Mouse (Mus musculus): ENCODE data around the gene Brat1. TPM values are rescaled to one million over a fixed set of nuclear protein-coding genes. Genes with fewer than 3 reads are reported as not detected.

Brat1 gene
- total and polyA plus RNA-seq, 2 experiments: 5.5 to 14.4 TPM

GRCm38 (mm10) chr5:140732195-140732594 is 27.4 kb downstream of the Brat1 start:
- 66% methylated on average over 4 of the region's 4 CpGs for WGBS
- Histone ChIP-seq H3K79me2 (ENCODE audit: control insufficient read depth, insufficient read depth, low read length) (no peaks in the 10 kb centered on the region), H3K27ac (replicated peaks; ENCODE audit: insufficient read depth, low read depth, low read length) (no peak overlapping the region), H3K9ac (ENCODE audit: low read depth, low read length) (no peak overlapping the region), H3K36me3 (ENCODE audit: control insufficient read depth, insufficient read depth, low read length) (no peaks in the 10 kb centered on the region), H3K27me3 (ENCODE audit: control insufficient read depth, insufficient read depth, low read length) (peaks cover 9% of the 10 kb centered on the region; the same call in 1 of the 2 replicates), H3K4me1 (ENCODE audit: control insufficient read depth, insufficient read depth, low read length) (no peaks in the 10 kb centered on the region), H3K4me3 (ENCODE audit: insufficient read depth, low read depth, low read length) (no peak overlapping the region)
- no peak for DNase-seq (ENCODE audit: extremely low read depth, low read depth, low spot score)
- TF ChIP-seq CTCF (IDR thresholded peaks at IDR 0.05; ENCODE audit: low read depth, low read length): peak; percentile 49
- no peak for TF ChIP-seq POLR2A (IDR thresholded peaks at IDR 0.05; ENCODE audit: extremely low read depth, insufficient read depth, low read length)

GRCm38 (mm10) chr5:140733336-140733735 is 28.5 kb downstream of the Brat1 start:
- Histone ChIP-seq H3K27me3 (ENCODE audit: control insufficient read depth, insufficient read depth, low read length) (peaks cover 9% of the 10 kb centered on the region; the same call in 1 of the 2 replicates), H3K79me2 (ENCODE audit: control insufficient read depth, insufficient read depth, low read length) (no peaks in the 10 kb centered on the region), H3K4me1 (ENCODE audit: control insufficient read depth, insufficient read depth, low read length) (no peaks in the 10 kb centered on the region), H3K36me3 (ENCODE audit: control insufficient read depth, insufficient read depth, low read length) (no peaks in the 10 kb centered on the region), H3K27ac (replicated peaks; ENCODE audit: insufficient read depth, low read depth, low read length) (no peak overlapping the region), H3K9ac (ENCODE audit: low read depth, low read length) (no peak overlapping the region), H3K4me3 (ENCODE audit: insufficient read depth, low read depth, low read length) (no peak overlapping the region)
- DNase-seq (ENCODE audit: extremely low read depth, low read depth, low spot score): peak; percentile 23
- TF ChIP-seq CTCF (IDR thresholded peaks at IDR 0.05; ENCODE audit: low read depth, low read length) (no peak), POLR2A (IDR thresholded peaks at IDR 0.05; ENCODE audit: extremely low read depth, insufficient read depth, low read length) (no peak)
- WGBS: 66% methylated on average over 3 of the region's 3 CpGs

- Histone ChIP-seq H3K27me3 (ENCODE audit: control insufficient read depth, insufficient read depth, low read length) (peaks cover 9% of the 10 kb centered on the region; the same call in 1 of the 2 replicates), H3K79me2 (ENCODE audit: control insufficient read depth, insufficient read depth, low read length) (no peaks in the 10 kb centered on the region), H3K4me3 (ENCODE audit: insufficient read depth, low read depth, low read length) (peak overlapping the region; percentile 37; the same call in 1 of the 2 replicates), H3K4me1 (ENCODE audit: control insufficient read depth, insufficient read depth, low read length) (no peaks in the 10 kb centered on the region), H3K27ac (replicated peaks; ENCODE audit: insufficient read depth, low read depth, low read length) (no peak overlapping the region), H3K9ac (ENCODE audit: low read depth, low read length) (no peak overlapping the region), H3K36me3 (ENCODE audit: control insufficient read depth, insufficient read depth, low read length) (no peaks in the 10 kb centered on the region)
- DNase-seq (ENCODE audit: extremely low read depth, low read depth, low spot score): no peak
- WGBS: 2% methylated on average over 22 of the region's 22 CpGs
- TF ChIP-seq POLR2A (IDR thresholded peaks at IDR 0.05; ENCODE audit: extremely low read depth, insufficient read depth, low read length): no peak
- no peak for TF ChIP-seq CTCF (IDR thresholded peaks at IDR 0.05; ENCODE audit: low read depth, low read length)
Observed at GRCm38 (mm10) chr5:140735297-140735696, 30.5 kb downstream of the Brat1 start.

- no peak for TF ChIP-seq POLR2A (IDR thresholded peaks at IDR 0.05; ENCODE audit: extremely low read depth, insufficient read depth, low read length)
- TF ChIP-seq CTCF (IDR thresholded peaks at IDR 0.05; ENCODE audit: low read depth, low read length): no peak
- H3K79me2 ChIP-seq (ENCODE audit: control insufficient read depth, insufficient read depth, low read length): no peaks in the 10 kb centered on the region
- DNase-seq (ENCODE audit: extremely low read depth, low read depth, low spot score): no peak
Observed at GRCm38 (mm10) chr5:140736166-140736565, 31.4 kb downstream of the Brat1 start.

GRCm38 (mm10) chr5:140739813-140740212 is 35.0 kb downstream of the Brat1 start:
- H3K4me1 ChIP-seq (ENCODE audit: control insufficient read depth, insufficient read depth, low read length): no peaks in the 10 kb centered on the region
- H3K79me2 ChIP-seq (ENCODE audit: control insufficient read depth, insufficient read depth, low read length): no peaks in the 10 kb centered on the region
- no peak overlapping the region for H3K4me3 ChIP-seq (ENCODE audit: insufficient read depth, low read depth, low read length)
- 88% methylated on average over 12 of the region's 12 CpGs for WGBS
- no peak overlapping the region for H3K9ac ChIP-seq (ENCODE audit: low read depth, low read length)
- DNase-seq (ENCODE audit: extremely low read depth, low read depth, low spot score): no peak
- TF ChIP-seq POLR2A (IDR thresholded peaks at IDR 0.05; ENCODE audit: extremely low read depth, insufficient read depth, low read length): no peak
- no peak for TF ChIP-seq CTCF (IDR thresholded peaks at IDR 0.05; ENCODE audit: low read depth, low read length)
- peaks cover 9% of the 10 kb centered on the region; the same call in 1 of the 2 replicates for H3K27me3 ChIP-seq (ENCODE audit: control insufficient read depth, insufficient read depth, low read length)
- no peaks in the 10 kb centered on the region for H3K36me3 ChIP-seq (ENCODE audit: control insufficient read depth, insufficient read depth, low read length)
- no peak overlapping the region for H3K27ac ChIP-seq (replicated peaks; ENCODE audit: insufficient read depth, low read depth, low read length)

More at GRCm38 (mm10) chr5:140736166-140736565, 31.4 kb downstream of the Brat1 start:
- H3K4me1 ChIP-seq (ENCODE audit: control insufficient read depth, insufficient read depth, low read length): no peaks in the 10 kb centered on the region
- peaks cover 9% of the 10 kb centered on the region; the same call in 1 of the 2 replicates for H3K27me3 ChIP-seq (ENCODE audit: control insufficient read depth, insufficient read depth, low read length)
- H3K4me3 ChIP-seq (ENCODE audit: insufficient read depth, low read depth, low read length): no peak overlapping the region
- H3K9ac ChIP-seq (ENCODE audit: low read depth, low read length): no peak overlapping the region
- WGBS: 17% methylated on average over 13 of the region's 13 CpGs
- H3K36me3 ChIP-seq (ENCODE audit: control insufficient read depth, insufficient read depth, low read length): no peaks in the 10 kb centered on the region
- no peak overlapping the region for H3K27ac ChIP-seq (replicated peaks; ENCODE audit: insufficient read depth, low read depth, low read length)

- no peaks in the 10 kb centered on the region for H3K4me1 ChIP-seq (ENCODE audit: control insufficient read depth, insufficient read depth, low read length)
- TF ChIP-seq POLR2A (IDR thresholded peaks at IDR 0.05; ENCODE audit: extremely low read depth, insufficient read depth, low read length): no peak
- no peak for TF ChIP-seq CTCF (IDR thresholded peaks at IDR 0.05; ENCODE audit: low read depth, low read length)
- no peaks in the 10 kb centered on the region for H3K36me3 ChIP-seq (ENCODE audit: control insufficient read depth, insufficient read depth, low read length)
- peaks cover 2% of the 10 kb centered on the region; the same call in 1 of the 2 replicates for H3K27me3 ChIP-seq (ENCODE audit: control insufficient read depth, insufficient read depth, low read length)
- no peak overlapping the region for H3K9ac ChIP-seq (ENCODE audit: low read depth, low read length)
- 83% methylated on average over 11 of the region's 11 CpGs for WGBS
- H3K79me2 ChIP-seq (ENCODE audit: control insufficient read depth, insufficient read depth, low read length): no peaks in the 10 kb centered on the region
- no peak overlapping the region for H3K27ac ChIP-seq (replicated peaks; ENCODE audit: insufficient read depth, low read depth, low read length)
- H3K4me3 ChIP-seq (ENCODE audit: insufficient read depth, low read depth, low read length): no peak overlapping the region
- no peak for DNase-seq (ENCODE audit: extremely low read depth, low read depth, low spot score)
Observed at GRCm38 (mm10) chr5:140741040-140741439, 36.2 kb downstream of the Brat1 start.

Measured in liver, adult 2 months (tissue).